Mouse (Mus musculus): Measurements from ENCODE around the gene Acrbp. TPM values are rescaled to one million over a fixed set of nuclear protein-coding genes. Genes with fewer than 3 reads are reported as not detected.
"Not testable (repeated sequence)": the region's sequence is repeated elsewhere in the genome, so short reads cannot be mapped to it uniquely, and the experiment has no call there.

Gene Acrbp
- total and polyA plus RNA-seq, 2 experiments from 2014 or later, result 11.3 to 13.8 TPM

GRCm38 (mm10) chr6:125041047-125041446 lies 8.4 kb upstream of the Acrbp start:
- WGBS, result 88% methylated on average over 7 of the region's 7 CpGs
- peaks cover 6% of the 10 kb centered on the region; the same call in 1 of the 2 replicates for H3K4me1 ChIP-seq (ENCODE audit: insufficient read depth)
- TF ChIP-seq CTCF (IDR thresholded peaks at IDR 0.05; ENCODE audit: low read depth), result no peak
- DNase-seq (no peak), ATAC-seq (no peak)
- no peak overlapping the region for H3K27ac ChIP-seq (ENCODE audit: low read depth, low read length)
- H3K4me2 ChIP-seq (ENCODE audit: low read depth), result no peak overlapping the region
- H3K9me3 ChIP-seq (ENCODE audit: low read length), result no peaks in the 10 kb centered on the region
- no peak overlapping the region for H3K9ac ChIP-seq
- H3K27me3 ChIP-seq (ENCODE audit: insufficient read depth, low read length), result no peaks in the 10 kb centered on the region
- H3K4me3 ChIP-seq (ENCODE audit: low read depth, low read length), result no peak overlapping the region
- H3K36me3 ChIP-seq (ENCODE audit: insufficient read depth), result peaks cover 27% of the 10 kb centered on the region

- Histone ChIP-seq H3K4me2 (ENCODE audit: low read depth) (no peak overlapping the region), H3K27ac (ENCODE audit: low read depth, low read length) (no peak overlapping the region), H3K9me3 (ENCODE audit: low read length) (no peaks in the 10 kb centered on the region), H3K36me3 (ENCODE audit: insufficient read depth) (peaks cover 28% of the 10 kb centered on the region), H3K9ac (no peak overlapping the region), H3K4me1 (ENCODE audit: insufficient read depth) (peaks cover 6% of the 10 kb centered on the region; the same call in 1 of the 2 replicates), H3K4me3 (ENCODE audit: low read depth, low read length) (no peak overlapping the region), H3K27me3 (ENCODE audit: insufficient read depth, low read length) (no peaks in the 10 kb centered on the region)
- TF ChIP-seq CTCF (IDR thresholded peaks at IDR 0.05; ENCODE audit: low read depth), result no peak
- ATAC-seq (no peak), DNase-seq (no peak)
- 90% methylated on average over 7 of the region's 7 CpGs for WGBS
Measured at GRCm38 (mm10) chr6:125042081-125042480, 7.4 kb upstream of the Acrbp start.

- no peaks in the 10 kb centered on the region for H3K4me1 ChIP-seq (ENCODE audit: insufficient read depth)
- H3K4me3 ChIP-seq (ENCODE audit: low read depth, low read length), result no peak overlapping the region
- DNase-seq (peak; percentile 87), ATAC-seq (peak; percentile 79)
- no peak overlapping the region for H3K9ac ChIP-seq
- H3K9me3 ChIP-seq (ENCODE audit: low read length), result no peaks in the 10 kb centered on the region
- no peak overlapping the region for H3K4me2 ChIP-seq (ENCODE audit: low read depth)
- 18% methylated on average over 5 of the region's 5 CpGs for WGBS
- no peak overlapping the region for H3K27ac ChIP-seq (ENCODE audit: low read depth, low read length)
- H3K36me3 ChIP-seq (ENCODE audit: insufficient read depth), result peaks cover 68% of the 10 kb centered on the region
- TF ChIP-seq CTCF (IDR thresholded peaks at IDR 0.05; ENCODE audit: low read depth), result peak; percentile 94
- no peaks in the 10 kb centered on the region for H3K27me3 ChIP-seq (ENCODE audit: insufficient read depth, low read length)
Measured at GRCm38 (mm10) chr6:125046691-125047090, 2.8 kb upstream of the Acrbp start.

- Histone ChIP-seq H3K27me3 (ENCODE audit: insufficient read depth, low read length) (no peaks in the 10 kb centered on the region), H3K27ac (ENCODE audit: low read depth, low read length) (no peak overlapping the region), H3K4me1 (ENCODE audit: insufficient read depth) (no peaks in the 10 kb centered on the region), H3K4me2 (ENCODE audit: low read depth) (no peak overlapping the region), H3K36me3 (ENCODE audit: insufficient read depth) (peaks cover 64% of the 10 kb centered on the region), H3K4me3 (ENCODE audit: low read depth, low read length) (no peak overlapping the region), H3K9ac (no peak overlapping the region), H3K9me3 (ENCODE audit: low read length) (no peaks in the 10 kb centered on the region)
- DNase-seq (no peak), ATAC-seq (no peak)
- peak; percentile 44; the same call in 1 of the 2 replicates for TF ChIP-seq CTCF (IDR thresholded peaks at IDR 0.05; ENCODE audit: low read depth)
- WGBS, result 66% methylated on average over 5 of the region's 5 CpGs
Measured at GRCm38 (mm10) chr6:125051237-125051636, 1.7 kb downstream of the Acrbp start.

- Histone ChIP-seq H3K36me3 (ENCODE audit: insufficient read depth) (no peaks in the 10 kb centered on the region; the same call in 1 of the 2 replicates), H3K27me3 (ENCODE audit: insufficient read depth, low read length) (no peaks in the 10 kb centered on the region), H3K9me3 (ENCODE audit: low read length) (no peaks in the 10 kb centered on the region), H3K4me1 (ENCODE audit: insufficient read depth) (no peaks in the 10 kb centered on the region), H3K9ac (no peak overlapping the region), H3K4me2 (ENCODE audit: low read depth) (no peak overlapping the region), H3K27ac (ENCODE audit: low read depth, low read length) (no peak overlapping the region), H3K4me3 (ENCODE audit: low read depth, low read length) (no peak overlapping the region)
- TF ChIP-seq CTCF (IDR thresholded peaks at IDR 0.05; ENCODE audit: low read depth), result no peak
- peak; percentile 60; the same call in 1 of the 2 replicates for ATAC-seq
- DNase-seq, result no peak
- WGBS, result 41% methylated on average over 6 of the region's 6 CpGs
Measured at GRCm38 (mm10) chr6:125061493-125061892, 12.0 kb downstream of the Acrbp start.

GRCm38 (mm10) chr6:125062511-125062910 lies 13.0 kb downstream of the Acrbp start:
- H3K9ac ChIP-seq, result no peak overlapping the region
- H3K9me3 ChIP-seq (ENCODE audit: low read length), result no peaks in the 10 kb centered on the region
- no peak overlapping the region for H3K27ac ChIP-seq (ENCODE audit: low read depth, low read length)
- ATAC-seq (no peak), DNase-seq (no peak)
- H3K27me3 ChIP-seq (ENCODE audit: insufficient read depth, low read length), result no peaks in the 10 kb centered on the region
- no peak overlapping the region for H3K4me2 ChIP-seq (ENCODE audit: low read depth)
- TF ChIP-seq CTCF (IDR thresholded peaks at IDR 0.05; ENCODE audit: low read depth), result no peak
- H3K4me3 ChIP-seq (ENCODE audit: low read depth, low read length), result no peak overlapping the region
- 81% methylated on average over 5 of the region's 5 CpGs for WGBS
- no peaks in the 10 kb centered on the region for H3K36me3 ChIP-seq (ENCODE audit: insufficient read depth)
- H3K4me1 ChIP-seq (ENCODE audit: insufficient read depth), result no peaks in the 10 kb centered on the region

- Histone ChIP-seq H3K9me3 (ENCODE audit: low read length) (no peaks in the 10 kb centered on the region), H3K4me3 (ENCODE audit: low read depth, low read length) (no peak overlapping the region), H3K9ac (no peak overlapping the region), H3K4me2 (ENCODE audit: low read depth) (no peak overlapping the region), H3K27ac (ENCODE audit: low read depth, low read length) (no peak overlapping the region), H3K27me3 (ENCODE audit: insufficient read depth, low read length) (no peaks in the 10 kb centered on the region), H3K36me3 (ENCODE audit: insufficient read depth) (no peaks in the 10 kb centered on the region), H3K4me1 (ENCODE audit: insufficient read depth) (no peaks in the 10 kb centered on the region)
- no peak for TF ChIP-seq CTCF (IDR thresholded peaks at IDR 0.05; ENCODE audit: low read depth)
- ATAC-seq (no peak), DNase-seq (no peak)
- 88% methylated on average over 6 of the region's 6 CpGs for WGBS
Measured at GRCm38 (mm10) chr6:125063906-125064305, 14.4 kb downstream of the Acrbp start.

GRCm38 (mm10) chr6:125065223-125065622 lies 15.7 kb downstream of the Acrbp start:
- no CpG with 5 or more reads among the region's 1 CpGs for WGBS
- not testable (repeated sequence) for H3K4me3 ChIP-seq (ENCODE audit: low read depth, low read length)

More at GRCm38 (mm10) chr6:125065223-125065622, 15.7 kb downstream of the Acrbp start:
- ATAC-seq; H3K4me2 ChIP-seq (ENCODE audit: low read depth); H3K4me1 ChIP-seq (ENCODE audit: insufficient read depth); H3K27ac ChIP-seq (ENCODE audit: low read depth, low read length); H3K36me3 ChIP-seq (ENCODE audit: insufficient read depth); DNase-seq; H3K27me3 ChIP-seq (ENCODE audit: insufficient read depth, low read length); H3K9me3 ChIP-seq (ENCODE audit: low read length); H3K9ac ChIP-seq: not testable (repeated sequence)

Data from forebrain, postnatal 0 days (tissue).